Mouse (Mus musculus): ENCODE data around the gene Tes. TPM values are rescaled to one million over a fixed set of nuclear protein-coding genes. Genes with fewer than 3 reads are reported as not detected.
"Not testable (repeated sequence)": the region's sequence is repeated elsewhere in the genome, so short reads cannot be mapped to it uniquely, and the experiment has no call there.

Tes gene
- polyA plus RNA-seq (2012; rRNA removed) = 78.0 and 94.3 TPM in 2 replicates

DNA sequence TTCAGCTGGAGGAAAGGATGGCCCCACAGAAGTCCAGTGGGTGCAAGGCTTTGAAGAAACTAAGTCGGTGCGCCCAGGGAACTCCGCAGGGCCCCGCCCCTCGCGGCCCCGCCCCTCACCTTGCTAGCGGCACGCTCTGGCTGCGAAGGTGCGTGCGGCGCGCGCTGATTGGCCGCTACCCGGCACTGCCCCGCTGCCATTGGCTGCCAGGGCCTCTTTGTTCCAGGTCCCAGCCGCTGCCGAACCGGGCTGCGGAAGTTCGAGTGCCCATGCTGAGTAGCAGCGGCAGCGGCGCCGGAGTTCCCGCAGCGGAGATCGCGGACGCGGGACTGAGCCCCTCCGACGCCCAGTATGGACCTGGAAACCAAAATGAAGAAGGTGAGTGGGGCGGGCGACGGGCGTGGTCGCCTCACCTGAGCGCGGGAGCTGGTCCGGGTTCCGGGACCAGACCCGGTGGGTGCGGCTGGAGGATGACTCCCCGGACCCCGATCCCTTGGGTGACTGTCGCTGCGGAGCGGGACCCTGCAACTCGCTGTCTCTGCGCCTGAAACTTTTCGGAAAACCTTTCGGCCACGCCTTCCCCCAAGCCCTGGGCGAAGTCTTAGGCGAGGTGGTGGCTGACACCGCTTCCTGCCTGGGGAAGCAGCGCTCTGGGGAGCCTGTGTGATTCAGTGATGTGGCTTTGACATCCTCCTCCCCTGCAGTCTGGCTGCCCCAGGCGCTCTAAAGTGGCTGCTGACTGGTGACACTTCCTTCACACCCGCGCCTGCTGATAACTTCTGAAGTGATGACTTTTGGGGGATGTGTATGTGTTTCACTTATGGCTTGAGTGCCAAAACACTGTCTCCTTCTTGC lies at the start of gene Tes:
Gene Tes, plus strand, starts transcription at position 214 of the 855 bp plus-strand sequence.
- WGBS = under 1% methylated on average over 63 of the region's 63 CpGs
- peak; percentile 64 for DNase-seq (ENCODE audit: low read depth, low spot score)

- no peak for DNase-seq (ENCODE audit: low read depth, low spot score)
- 63% methylated on average over 7 of the region's 7 CpGs for WGBS
These were observed 39.1 kb upstream of the Tes start for GRCm38 (mm10) chr6:17025886-17026285.

DNA sequence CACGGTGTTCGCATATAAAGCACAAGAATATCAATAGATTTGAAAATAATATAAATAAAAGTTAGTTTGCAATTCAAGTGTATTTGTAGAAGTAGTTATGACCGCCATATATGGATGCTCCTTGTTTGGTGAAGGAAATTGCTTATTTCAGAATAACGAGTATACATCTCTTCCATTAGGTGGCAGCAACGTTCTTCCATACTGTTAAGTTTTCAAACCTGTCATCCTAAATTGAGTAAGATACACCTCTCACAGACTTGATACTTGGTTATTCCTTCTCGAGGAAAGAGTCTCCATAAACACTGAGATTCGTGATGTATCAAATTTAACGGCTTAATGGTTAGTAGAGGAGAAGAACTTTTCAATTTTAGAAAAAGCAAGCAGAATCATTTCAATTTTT lies 37.4 kb upstream of the Tes start:
- 5% methylated on average over 8 of the region's 8 CpGs for WGBS
- peak; percentile 45 for DNase-seq (ENCODE audit: low read depth, low spot score)

- 85% methylated on average over 8 of the region's 8 CpGs for WGBS
- DNase-seq (ENCODE audit: low read depth, low spot score) = no peak
These were observed 36.1 kb upstream of the Tes start for GRCm38 (mm10) chr6:17028809-17029208.

DNA sequence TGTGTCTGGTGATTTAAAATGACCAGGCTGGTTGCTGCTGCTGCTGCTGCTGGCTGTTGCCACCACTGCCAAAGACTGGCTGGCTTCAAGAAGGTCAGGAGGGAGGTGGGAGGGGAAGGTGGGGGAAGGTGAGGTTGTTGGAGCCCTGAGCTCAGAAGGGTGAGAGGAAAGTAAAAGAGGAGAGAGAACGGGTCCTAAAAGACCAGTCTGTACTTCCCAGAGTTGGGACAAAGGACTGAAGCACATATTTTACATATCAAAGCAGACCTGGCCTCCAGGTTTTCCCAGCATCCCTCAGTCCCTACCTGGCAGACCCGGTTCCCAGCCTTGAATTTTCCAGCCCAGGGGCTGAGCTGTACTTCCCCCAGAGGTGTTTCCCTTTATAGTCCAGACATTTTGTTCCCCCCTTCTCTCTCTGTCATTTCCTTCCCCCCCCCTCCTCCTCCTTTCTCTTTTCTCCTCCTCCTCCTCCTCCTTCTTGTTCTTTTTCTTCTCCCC lies 32.7 kb upstream of the Tes start:
- no peak for DNase-seq (ENCODE audit: low read depth, low spot score)
- 21% methylated on average over 2 of the region's 2 CpGs for WGBS

DNA sequence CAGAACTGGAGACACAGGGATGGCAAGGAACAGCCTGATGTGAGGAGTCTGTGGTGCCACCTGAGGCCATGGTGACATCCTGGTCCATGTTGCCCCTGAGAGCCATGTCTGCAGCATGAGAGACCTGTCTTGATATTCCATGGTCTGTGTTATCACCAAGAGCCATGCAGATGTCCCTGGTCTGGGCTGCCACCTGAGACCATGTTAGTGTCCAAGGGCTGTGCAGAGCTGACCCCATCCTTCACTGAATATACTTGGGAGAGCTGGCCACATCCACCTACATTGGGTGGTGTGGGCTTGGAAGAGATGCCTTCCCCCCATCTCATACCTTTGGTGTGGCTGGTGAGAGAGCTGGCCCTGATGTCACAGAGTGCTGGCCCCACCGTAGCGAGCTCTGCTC lies 30.9 kb upstream of the Tes start:
- DNase-seq (ENCODE audit: low read depth, low spot score) = no peak
- WGBS = 98% methylated on average over 2 of the region's 2 CpGs

GRCm38 (mm10) chr6:17035228-17035627 lies 29.7 kb upstream of the Tes start:
- DNase-seq (ENCODE audit: low read depth, low spot score) = no peak

GRCm38 (mm10) chr6:17051432-17052025 lies 13.4 kb upstream of the Tes start:
- no peak for DNase-seq (ENCODE audit: low read depth, low spot score)
- WGBS = 29% methylated on average over 4 of the region's 4 CpGs

- 41% methylated on average over 6 of the region's 6 CpGs for WGBS
These were observed 11.8 kb upstream of the Tes start for GRCm38 (mm10) chr6:17053028-17053660.

DNA sequence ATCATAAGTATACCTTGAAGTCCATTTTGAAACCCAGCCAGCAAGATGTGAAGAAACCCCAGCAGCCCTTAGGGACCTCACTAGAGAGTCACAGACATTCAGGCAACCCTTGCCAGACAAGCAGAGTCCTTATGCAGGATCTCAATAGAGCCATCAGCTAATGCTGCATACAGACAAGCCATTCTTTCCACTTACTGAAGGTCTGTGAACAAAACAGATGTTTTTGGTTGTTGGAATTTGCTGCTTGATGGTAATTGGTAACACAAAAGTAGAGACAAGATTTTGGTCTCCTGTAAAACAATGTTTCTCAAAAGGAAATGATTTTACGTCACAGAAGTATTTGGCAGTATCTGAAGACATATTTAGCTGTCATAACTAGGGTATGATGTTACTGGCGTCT lies 10.2 kb upstream of the Tes start:
- 83% methylated on average over 2 of the region's 2 CpGs for WGBS

More at GRCm38 (mm10) chr6:17053028-17053660, 11.8 kb upstream of the Tes start:
- peak; percentile 89 for DNase-seq (ENCODE audit: low read depth, low spot score)

GRCm38 (mm10) chr6:17055659-17056058 lies 9.3 kb upstream of the Tes start:
- WGBS = 12% methylated on average over 2 of the region's 2 CpGs
- DNase-seq (ENCODE audit: low read depth, low spot score) = no peak

More for the DNA sequence above, 10.2 kb upstream of the Tes start:
- no peak for DNase-seq (ENCODE audit: low read depth, low spot score)

- 11% methylated on average over 2 of the region's 2 CpGs for WGBS
- no peak for DNase-seq (ENCODE audit: low read depth, low spot score)
These were observed 5.4 kb upstream of the Tes start for GRCm38 (mm10) chr6:17059501-17059900.

GRCm38 (mm10) chr6:17060154-17060553 lies 4.8 kb upstream of the Tes start:
- WGBS = 58% methylated on average over 2 of the region's 2 CpGs
- no peak for DNase-seq (ENCODE audit: low read depth, low spot score)

DNA sequence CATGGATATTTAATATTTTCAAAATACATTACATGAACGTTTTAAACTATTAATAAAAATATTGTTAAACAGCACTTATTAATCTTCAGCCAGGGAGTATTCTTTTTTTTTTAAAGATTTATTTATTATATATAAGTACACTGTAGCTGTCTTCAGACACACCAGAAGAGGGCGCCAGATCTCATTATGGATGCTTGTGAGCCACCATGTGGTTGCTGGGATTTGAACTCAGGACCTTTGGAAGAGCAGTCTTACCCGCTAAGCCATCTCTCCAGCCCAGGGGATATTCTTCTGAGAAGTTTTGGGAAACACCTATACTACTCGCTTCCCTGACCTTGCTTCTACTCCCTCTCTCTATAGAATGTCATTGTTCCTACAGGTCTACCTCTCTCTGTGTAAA lies 3.1 kb upstream of the Tes start:
- DNase-seq (ENCODE audit: low read depth, low spot score) = not testable (repeated sequence)
- WGBS = 82% methylated on average over 4 of the region's 4 CpGs

GRCm38 (mm10) chr6:17062366-17062765 lies 2.6 kb upstream of the Tes start:
- WGBS = 57% methylated on average over 6 of the region's 6 CpGs
- no peak for DNase-seq (ENCODE audit: low read depth, low spot score)

DNA sequence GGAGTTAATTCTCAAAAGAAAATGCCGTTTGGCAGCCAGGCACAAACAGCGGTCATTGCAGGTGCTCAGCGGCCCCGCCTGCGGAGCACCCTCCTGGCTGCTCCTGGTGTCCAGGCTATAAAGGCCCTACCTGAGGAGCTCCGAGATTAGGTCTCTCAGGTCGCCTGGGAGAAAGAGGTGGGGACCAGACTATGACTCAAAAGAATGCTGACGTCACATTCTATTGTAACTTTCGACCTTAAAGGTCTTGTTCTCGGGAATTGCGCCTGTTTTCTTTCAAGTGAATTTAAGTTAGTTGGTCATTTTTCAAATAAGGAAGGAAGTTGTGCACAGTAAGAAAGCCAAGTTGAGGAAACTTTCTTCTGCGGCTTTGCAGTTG lies 831 bp downstream of the Tes start:
- WGBS = 2% methylated on average over 12 of the region's 12 CpGs
- peak; percentile 65 for DNase-seq (ENCODE audit: low read depth, low spot score)

DNA sequence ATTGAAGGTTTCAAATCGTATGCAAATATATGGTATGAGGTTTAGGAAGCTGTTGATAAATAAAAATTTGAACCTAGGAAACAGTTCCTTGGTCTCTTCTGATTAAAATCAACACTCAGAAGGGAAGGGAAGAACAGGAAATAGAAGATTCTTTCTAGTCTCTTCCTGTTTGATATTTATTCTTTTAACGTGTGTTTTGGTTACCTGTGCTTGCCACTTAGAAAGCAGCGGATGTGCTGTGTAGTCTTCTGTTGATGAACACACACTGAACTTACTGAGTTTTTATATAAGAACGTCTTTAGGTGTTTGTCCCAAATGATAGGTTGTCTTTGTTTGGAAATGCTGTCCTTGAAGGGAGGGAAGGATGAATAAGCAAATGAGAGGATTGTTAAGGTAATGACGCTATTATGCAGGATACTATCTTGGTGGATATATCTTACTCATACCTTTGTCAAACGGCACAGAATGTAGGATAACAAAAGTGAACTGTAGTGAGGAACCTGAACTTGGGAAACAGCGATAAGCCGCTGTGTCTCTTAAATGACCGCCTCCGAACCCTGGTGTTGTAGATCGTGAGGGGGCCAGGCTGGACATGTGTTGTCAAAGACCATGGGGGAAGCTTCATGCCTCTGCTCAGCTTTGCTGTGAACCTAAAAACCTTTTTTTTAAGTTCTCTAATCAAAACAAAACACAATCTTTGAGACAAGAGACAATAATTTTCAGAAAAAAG lies 1.4 kb downstream of the Tes start:
- DNase-seq (ENCODE audit: low read depth, low spot score) = no peak
- 27% methylated on average over 11 of the region's 11 CpGs for WGBS

DNA sequence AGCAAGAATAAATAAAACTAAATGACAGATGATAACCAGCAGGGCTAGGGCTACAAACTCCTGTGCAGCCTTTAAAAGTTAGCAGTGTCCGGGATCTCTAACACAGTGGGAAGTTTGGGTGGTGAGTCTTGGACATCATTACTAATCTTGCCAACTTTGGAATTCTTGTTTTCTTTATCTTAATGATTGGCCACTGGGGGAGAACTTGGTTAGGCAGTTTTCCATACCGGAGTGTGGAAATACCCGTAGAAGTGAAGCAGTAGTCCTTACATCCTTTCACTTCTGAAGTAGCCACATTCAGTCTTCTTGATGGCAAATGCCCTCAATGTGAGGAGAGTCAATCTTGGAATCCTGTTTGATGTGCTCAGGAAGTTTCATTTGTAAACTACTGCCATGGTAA lies 7.0 kb downstream of the Tes start:
- WGBS = 78% methylated on average over 3 of the region's 3 CpGs
- DNase-seq (ENCODE audit: low read depth, low spot score) = no peak

GRCm38 (mm10) chr6:17072338-17072737 lies 7.4 kb downstream of the Tes start:
- 34% methylated on average over 5 of the region's 5 CpGs for WGBS
- DNase-seq (ENCODE audit: low read depth, low spot score) = no peak

Data from large intestine, adult 2 months (tissue).